Mouse (Mus musculus) thymus, adult 2 months (tissue): ENCODE results near the gene Gm48552.

Experiments
- CTCF ChIP-seq: fragments of 200-500 bp; IDR thresholded peaks from 2 replicates; pipeline ENCODE4 v1.5.1; 2012; ENCODE audit warnings: mild to moderate bottlenecking, control low read depth, low read length, moderate library complexity, borderline replicate concordance; ENCODE audit not compliant: control insufficient read depth, poor library complexity, insufficient read depth; ENCODE audit errors: extremely low read depth
- POLR2A ChIP-seq: fragments of 200-500 bp; IDR thresholded peaks from 2 replicates; pipeline ENCODE4 v1.6.1; 2012; ENCODE audit warnings: mild to moderate bottlenecking, low read length, control low read depth, moderate library complexity; ENCODE audit not compliant: control insufficient read depth, poor library complexity, insufficient read depth; ENCODE audit errors: extremely low read depth

- TF ChIP-seq CTCF (no peak), POLR2A (no peak)
Measured at GRCm38 (mm10) chr10:81399798-81400308, 11.0 kb downstream of the Gm48552 start.
